Mouse (Mus musculus) cortical plate, adult 2 months (tissue): Measurements from ENCODE around the gene Gde1. TPM values are rescaled to one million over a fixed set of nuclear protein-coding genes. Genes with fewer than 3 reads are reported as not detected.

Experiments used
- H3K27ac ChIP-seq: fragments of 200-500 bp; 2 replicates; pipeline ENCODE4 v1.5.1; 2012; ENCODE audit warnings: low read length, control low read depth, inconsistent platforms; ENCODE audit not compliant: insufficient read depth
- H3K4me1 ChIP-seq: fragments of 200-500 bp; 2 replicates; pipeline ENCODE4 v1.6.1; 2011; ENCODE audit warnings: low read length; ENCODE audit not compliant: control insufficient read depth, insufficient read depth
- H3K4me3 ChIP-seq: fragments of 200-500 bp; 2 replicates; pipeline ENCODE4 v1.5.1; 2011; ENCODE audit warnings: mild to moderate bottlenecking, low read length, control low read depth; ENCODE audit not compliant: insufficient read depth
- CTCF ChIP-seq: fragments of 200-500 bp; IDR thresholded peaks from 2 replicates; pipeline ENCODE4 v1.5.1; 2011; ENCODE audit warnings: mild to moderate bottlenecking, control low read depth, low read length; ENCODE audit not compliant: insufficient read depth; ENCODE audit errors: extremely low read depth
- POLR2A ChIP-seq: fragments of 200-500 bp; IDR thresholded peaks from 2 replicates; pipeline ENCODE4 v1.6.1; 2011; ENCODE audit warnings: mild to moderate bottlenecking, low read length, control low read depth; ENCODE audit not compliant: insufficient read depth; ENCODE audit errors: extremely low read depth
- polyA plus RNA-seq: library from polyadenylated mRNA; depleted of rRNA; stranded (reverse); fragments of >200 nt; gene quantifications from 2 replicates; pipeline ENCODE4 v1.2.3, GENCODE M21; 2012; rRNA removed

Gene Gde1
- polyA plus RNA-seq, result 407 and 416 TPM in 2 replicates

DNA sequence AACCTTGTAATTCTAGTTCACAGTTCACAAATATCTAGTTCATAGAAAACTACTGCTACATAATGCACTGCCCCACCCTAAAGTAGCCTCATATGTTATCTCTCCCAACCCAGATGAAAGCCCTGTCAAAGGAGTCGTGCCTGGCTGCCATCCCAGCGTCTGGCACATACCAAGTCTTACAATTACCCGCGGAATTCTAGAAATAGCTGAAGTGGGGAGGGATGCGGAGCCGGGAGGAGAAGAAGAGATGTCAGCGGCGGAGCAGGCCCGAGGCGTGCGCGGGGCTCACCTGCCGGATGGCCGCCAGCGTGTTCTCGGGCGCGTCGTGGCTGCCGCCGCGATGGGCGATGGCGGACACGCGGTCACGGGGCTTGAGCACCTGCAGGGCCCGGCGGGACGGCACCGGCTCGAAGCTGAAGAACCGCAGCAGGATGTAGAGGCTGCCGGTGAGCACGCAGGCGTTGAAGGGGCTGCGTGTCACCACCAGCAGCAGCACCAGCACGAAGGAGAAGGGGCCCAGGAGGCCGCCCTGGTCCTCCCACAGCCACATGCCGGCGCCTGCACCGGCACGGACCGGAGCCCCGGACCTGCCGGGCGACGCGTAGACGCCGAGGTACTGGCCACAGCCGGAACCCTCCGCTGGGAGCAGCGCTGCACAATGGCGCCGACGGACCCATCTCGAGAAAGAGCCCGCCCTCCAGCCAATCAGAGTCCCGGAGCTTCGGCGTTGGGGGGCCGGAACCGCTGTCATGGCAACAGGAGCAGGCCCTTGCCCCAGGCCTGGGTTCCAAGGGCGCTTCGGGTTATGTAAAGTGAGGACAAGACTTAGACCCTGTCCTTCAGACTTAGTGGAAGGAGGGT, at the start of gene Gde1:
Gde1 (minus strand) TSS at position 678 of the 861 bp plus-strand sequence.
- Histone ChIP-seq H3K4me3 (peak within 1 kb of the TSS; percentile 68), H3K27ac (peak within 1 kb of the TSS; percentile 96), H3K4me1 (peaks cover 11% of the 10 kb centered on the region; the same call in 1 of the 2 replicates)
- TF ChIP-seq CTCF (no peak), POLR2A (peak; percentile 84)

DNA sequence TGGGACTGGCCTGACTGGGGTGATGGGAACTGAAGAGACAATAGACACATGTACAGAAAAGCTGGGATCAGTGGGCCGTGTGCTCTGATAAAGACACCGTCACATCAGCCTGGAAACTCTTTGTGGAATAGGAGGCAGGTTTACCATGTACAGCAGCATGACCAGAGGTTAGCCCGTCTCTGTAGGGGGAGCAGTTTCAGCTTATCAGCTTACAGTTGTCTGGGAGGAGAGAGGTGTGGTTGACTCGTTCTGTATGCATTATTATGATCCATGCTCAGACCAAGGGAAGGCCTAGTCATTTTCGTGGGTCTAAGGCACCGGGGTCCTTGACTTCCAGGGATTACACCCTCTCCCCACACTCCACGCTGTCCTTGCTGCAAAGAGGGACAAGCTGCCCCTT, 46.0 kb upstream of the Gde1 start:
- TF ChIP-seq CTCF, result no peak
- TF ChIP-seq POLR2A, result no peak

DNA sequence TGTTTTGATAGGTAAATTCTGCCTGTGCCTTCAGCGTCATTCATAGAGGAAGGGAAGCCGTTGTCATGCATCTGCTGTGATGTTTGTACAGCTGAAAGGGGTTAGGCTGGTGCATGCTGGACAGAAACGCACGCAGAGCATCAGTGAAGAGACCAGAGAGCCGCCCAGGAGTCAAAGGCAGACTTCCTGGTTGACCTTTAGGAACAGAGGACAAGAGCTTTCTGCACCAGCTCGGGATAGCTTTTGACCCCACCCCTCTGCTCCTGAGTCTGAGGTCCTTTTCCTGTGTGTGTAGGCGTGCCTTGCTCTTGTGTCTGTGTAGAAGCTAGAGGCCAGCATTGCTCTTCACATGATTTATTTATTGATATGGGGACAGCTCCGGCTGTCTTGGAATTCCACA, 44.1 kb upstream of the Gde1 start:
- no peak overlapping the region for H3K4me3 ChIP-seq
- no peak overlapping the region for H3K27ac ChIP-seq
- TF ChIP-seq POLR2A (no peak), CTCF (no peak)
- H3K4me1 ChIP-seq, result no peaks in the 10 kb centered on the region

More for the DNA sequence above, 46.0 kb upstream of the Gde1 start:
- no peak overlapping the region for H3K4me3 ChIP-seq
- no peaks in the 10 kb centered on the region for H3K4me1 ChIP-seq
- H3K27ac ChIP-seq, result no peak overlapping the region

DNA sequence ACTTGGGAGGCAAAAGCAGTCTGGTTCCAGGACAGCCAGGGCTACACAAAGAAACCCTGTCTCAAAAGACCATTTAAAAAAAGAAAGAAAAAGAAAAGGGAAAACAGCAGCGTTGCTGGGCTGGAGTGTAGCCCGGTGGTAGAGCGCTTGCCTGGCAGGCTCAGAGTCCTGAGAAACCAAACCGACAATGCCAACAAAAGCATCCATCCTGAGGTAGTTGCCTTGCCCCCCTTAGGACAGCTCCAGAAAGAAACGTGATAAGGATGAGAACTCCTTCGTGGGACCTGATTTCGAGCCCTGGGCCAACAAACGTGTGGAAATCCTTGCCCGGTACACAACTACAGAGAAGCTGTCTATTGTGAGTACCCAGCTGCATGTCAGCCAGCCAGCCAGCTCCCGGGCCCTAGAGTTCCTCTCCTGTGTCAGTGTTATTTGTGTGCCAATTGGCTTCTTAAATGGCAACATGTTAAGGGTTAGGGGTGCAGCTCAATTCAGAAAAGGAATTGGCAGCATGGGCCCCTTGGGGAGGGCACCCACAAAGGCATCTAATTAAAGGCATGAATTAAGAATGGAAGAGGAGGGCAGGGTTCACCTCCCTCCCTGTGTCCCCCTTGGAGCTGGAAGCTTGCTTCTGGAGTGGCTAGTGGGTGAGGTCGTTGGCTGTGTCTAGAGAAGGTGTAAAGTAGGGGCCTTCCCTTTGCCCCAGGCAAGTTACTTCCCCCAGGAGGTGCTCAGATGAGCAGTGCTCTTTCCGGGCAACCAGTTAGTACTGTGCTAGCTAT, 42.5 kb upstream of the Gde1 start:
- TF ChIP-seq POLR2A, result no peak
- no peak for TF ChIP-seq CTCF
- Histone ChIP-seq H3K4me1 (no peaks in the 10 kb centered on the region), H3K27ac (peak overlapping the region; percentile 21; the same call in 1 of the 2 replicates), H3K4me3 (no peak overlapping the region)

DNA sequence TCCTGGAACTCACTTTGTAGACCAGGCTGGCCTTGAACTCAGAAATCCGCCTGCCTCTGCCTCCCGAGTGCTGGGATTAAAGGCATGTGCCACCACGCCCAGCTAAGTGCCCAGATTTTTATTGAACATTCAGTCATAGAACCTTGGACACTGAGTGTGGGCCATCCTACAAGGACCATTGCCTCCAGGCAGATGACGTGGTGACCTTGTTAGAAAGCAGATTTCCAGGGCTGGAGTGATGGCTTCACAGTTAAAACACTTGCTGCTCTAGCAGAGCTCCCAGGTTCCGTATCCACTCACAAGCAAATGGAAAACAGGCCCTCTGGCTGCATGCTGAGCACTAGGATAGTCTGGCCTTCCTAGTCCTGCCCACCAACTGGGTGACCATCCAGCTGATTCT, 39.2 kb upstream of the Gde1 start:
- no peak overlapping the region for H3K4me3 ChIP-seq
- no peak for TF ChIP-seq CTCF
- TF ChIP-seq POLR2A, result no peak

DNA sequence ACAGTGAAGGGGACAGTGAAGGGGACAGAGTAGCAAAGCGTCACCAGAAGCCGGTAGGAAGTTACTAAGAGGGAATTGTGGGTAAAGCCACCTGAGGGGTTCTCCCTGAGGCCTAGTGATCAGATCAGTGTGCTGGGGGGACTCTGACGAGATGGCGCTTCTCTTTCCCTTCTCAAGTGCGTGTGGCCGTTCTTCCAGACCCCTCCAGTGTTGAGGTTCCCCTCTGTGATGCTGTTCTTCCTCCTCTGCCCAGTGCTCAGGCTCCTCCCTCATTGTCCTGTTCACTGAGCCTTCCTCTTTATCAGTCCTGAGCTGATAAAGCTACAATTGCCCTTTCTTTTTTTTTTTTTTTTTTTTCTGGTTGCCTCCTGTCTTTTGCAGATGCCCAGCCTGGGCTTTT, 36.7 kb upstream of the Gde1 start:
- TF ChIP-seq POLR2A, result no peak
- no peak for TF ChIP-seq CTCF
- H3K27ac ChIP-seq, result no peak overlapping the region
- no peak overlapping the region for H3K4me3 ChIP-seq
- H3K4me1 ChIP-seq, result peaks cover 7% of the 10 kb centered on the region

More for the DNA sequence above, 39.2 kb upstream of the Gde1 start:
- Histone ChIP-seq H3K4me1 (peaks cover 7% of the 10 kb centered on the region), H3K27ac (no peak overlapping the region)

DNA sequence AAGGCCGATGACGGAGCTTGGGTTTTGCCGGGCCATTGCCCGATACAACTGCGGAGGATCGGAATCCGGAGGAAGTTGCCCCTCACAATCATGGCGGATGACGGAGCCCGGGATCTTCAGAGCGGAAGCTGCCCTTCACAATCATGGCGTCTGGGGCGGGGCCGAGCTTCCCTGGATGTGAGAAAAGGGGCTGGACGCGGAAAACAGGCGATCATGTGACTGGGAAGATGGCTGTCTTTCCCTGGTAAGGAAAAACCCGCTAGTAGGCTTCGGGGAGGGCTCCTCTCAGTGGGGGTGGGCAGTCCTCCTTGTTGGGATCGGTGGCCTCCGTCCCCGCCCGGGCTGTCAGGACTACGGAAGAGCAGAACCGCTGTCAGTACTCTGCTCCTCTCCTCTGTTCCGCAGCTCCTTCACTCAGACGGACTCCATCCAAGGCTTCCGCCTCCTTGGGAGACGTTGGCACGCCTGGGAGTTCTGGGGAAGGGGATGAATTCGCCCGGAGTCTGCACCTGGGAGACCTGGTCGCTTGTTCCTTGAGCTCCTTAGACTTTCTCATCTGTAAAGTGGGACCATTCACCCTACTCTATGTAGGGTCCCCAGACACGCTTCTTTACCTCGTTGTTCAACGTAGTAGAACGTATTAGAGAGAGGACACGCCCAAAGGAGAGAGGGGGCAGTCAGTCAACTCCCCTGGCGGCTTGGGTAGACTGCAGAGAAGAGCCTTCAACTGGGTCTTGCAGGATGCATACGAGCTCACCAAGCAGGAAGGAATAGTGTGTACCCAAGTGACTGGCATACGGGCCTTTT, 35.2 kb upstream of the Gde1 start:
- Histone ChIP-seq H3K4me1 (peaks cover 7% of the 10 kb centered on the region), H3K4me3 (peak overlapping the region; percentile 83), H3K27ac (no peak overlapping the region; the same call in 1 of the 2 replicates)
- TF ChIP-seq POLR2A, result peak; percentile 89
- no peak for TF ChIP-seq CTCF

DNA sequence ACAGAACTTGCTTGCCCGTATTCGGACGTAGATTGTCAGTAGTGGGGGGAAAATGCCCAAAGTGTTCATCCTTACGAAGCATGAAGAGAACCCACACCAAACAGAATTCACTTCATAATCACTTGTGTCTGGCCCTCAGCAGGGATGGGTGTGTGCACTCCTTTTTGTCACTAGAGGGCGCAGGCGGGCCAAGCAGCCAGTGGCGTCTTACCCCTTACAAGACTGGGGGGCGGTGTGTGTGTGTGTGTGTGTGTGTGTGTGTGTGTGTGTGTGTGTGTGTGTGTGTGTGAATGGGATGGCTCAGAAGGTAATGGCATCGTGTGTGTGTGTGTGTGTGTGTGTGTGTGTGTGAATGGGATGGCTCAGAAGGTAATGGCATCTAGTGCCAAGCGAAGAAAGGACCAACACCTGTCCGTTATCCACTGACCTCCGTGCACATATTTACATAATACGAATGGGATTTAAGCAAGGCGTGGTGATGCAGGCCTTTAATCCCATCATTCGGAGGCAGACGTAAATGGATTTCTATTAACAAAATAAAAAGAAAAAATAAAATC, 34.5 kb upstream of the Gde1 start, which contains the start of gene Vps35l:
Vps35l (plus strand) TSS at position 252 of the 557 bp plus-strand sequence.
- peak; percentile 75 for TF ChIP-seq CTCF
- no peak for TF ChIP-seq POLR2A
- peak within 1 kb of the TSS; percentile 83 for H3K4me3 ChIP-seq
- H3K27ac ChIP-seq, result no peak within 1 kb of the TSS; the same call in 1 of the 2 replicates
- H3K4me1 ChIP-seq, result peaks cover 7% of the 10 kb centered on the region
